Mouse (Mus musculus) macrophage (primary cell): ENCODE data around the gene Itgae. TPM values are rescaled to one million over a fixed set of nuclear protein-coding genes. Genes with fewer than 3 reads are reported as not detected.
"Not testable (repeated sequence)": the region's sequence is repeated elsewhere in the genome, so short reads cannot be mapped to it uniquely, and the experiment has no call there.

ENCODE experiments used
- H3K27ac ChIP-seq: fragments of 350-480 bp; formaldehyde crosslinking; 2 replicates; pipeline ENCODE4 v1.9.0; 2021
- H3K36me3 ChIP-seq: fragments of 350-480 bp; formaldehyde crosslinking; 2 replicates; pipeline ENCODE4 v1.9.0; 2021; ENCODE audit errors: inconsistent target
- H3K4me3 ChIP-seq: fragments of 350-480 bp; formaldehyde crosslinking; 2 replicates; pipeline ENCODE4 v1.9.0; 2021; ENCODE audit errors: inconsistent target
- H3K79me2 ChIP-seq: fragments of 350-480 bp; formaldehyde crosslinking; 2 replicates; pipeline ENCODE4 v1.9.0; 2021; ENCODE audit errors: inconsistent target
- WGBS: methylation state at CpG from one replicate; pipeline ENCODE4 v1.1.7; 2026; ENCODE audit warnings: inconsistent platforms; ENCODE audit not compliant: missing documents; 5-methylcytosine and 5-hydroxymethylcytosine counted together
- polyA plus RNA-seq: library from polyadenylated mRNA; stranded (reverse); fragments of 250-400 nt; gene quantifications from 3 replicates; pipeline ENCODE4 v1.2.4, GENCODE M21; 2018; ENCODE audit warnings: inconsistent platforms

Gene Itgae
- polyA plus RNA-seq, 1 experiment from 2014 or later: 0.04 TPM

DNA sequence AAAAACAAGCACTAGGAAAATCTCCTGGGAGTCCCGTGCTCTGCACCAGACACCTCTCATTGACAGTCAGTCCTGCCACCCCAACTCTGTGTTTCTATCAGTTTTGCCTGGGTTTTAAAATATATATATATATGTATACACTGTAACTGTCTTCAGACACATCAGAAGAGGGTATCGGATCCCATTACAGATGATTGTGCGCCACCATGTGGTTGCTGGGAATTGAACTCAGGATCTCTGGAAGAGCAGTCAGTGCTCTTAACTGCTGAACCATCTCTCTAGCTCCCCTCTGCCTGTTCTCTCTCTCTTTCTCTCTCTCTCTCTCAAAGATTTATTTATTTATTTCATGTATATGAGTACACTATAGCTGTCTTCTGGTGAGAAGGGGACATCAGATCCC lies 17.0 kb downstream of the Itgae start:
- not testable (repeated sequence) for H3K4me3 ChIP-seq, H3K27ac ChIP-seq, H3K79me2 ChIP-seq, H3K36me3 ChIP-seq
- 57% methylated on average over 3 of the region's 3 CpGs for WGBS

DNA sequence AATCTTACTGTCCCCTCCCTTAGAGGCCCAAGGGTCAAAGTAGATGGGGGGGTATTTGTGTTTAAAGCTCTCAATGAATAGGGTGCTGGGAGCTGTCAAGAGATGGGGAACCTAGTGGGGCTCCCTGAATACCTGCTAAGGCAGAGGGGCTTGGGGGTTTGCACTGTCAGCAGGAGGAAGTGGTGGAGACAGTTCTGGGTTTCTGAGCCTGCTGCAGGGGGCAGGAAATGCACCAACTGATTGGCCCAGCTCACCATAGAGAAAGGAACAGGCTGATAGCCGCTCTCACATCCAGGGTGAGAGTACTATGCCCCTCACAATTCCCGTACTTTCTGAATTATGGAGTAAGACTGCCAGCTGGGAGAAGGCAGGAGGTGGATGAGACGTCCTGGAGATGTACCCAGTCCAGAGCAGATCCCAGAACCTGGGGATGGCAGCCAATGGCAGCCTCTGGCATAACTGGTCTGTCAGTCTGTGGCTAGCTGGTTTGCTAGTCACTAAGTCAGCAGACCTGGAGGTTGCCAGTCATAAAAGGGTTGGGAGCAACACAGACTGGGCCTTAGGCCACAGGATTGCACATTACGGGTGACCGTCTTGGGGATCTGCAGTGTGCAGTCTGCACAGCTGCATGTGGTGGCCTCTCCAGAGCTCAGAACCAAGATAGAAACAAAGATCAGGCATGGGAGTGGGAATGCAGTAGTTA lies 18.0 kb downstream of the Itgae start:
- Histone ChIP-seq H3K36me3 (no peaks in the 10 kb centered on the region), H3K27ac (no peak overlapping the region)
- 57% methylated on average over 5 of the region's 5 CpGs for WGBS

DNA sequence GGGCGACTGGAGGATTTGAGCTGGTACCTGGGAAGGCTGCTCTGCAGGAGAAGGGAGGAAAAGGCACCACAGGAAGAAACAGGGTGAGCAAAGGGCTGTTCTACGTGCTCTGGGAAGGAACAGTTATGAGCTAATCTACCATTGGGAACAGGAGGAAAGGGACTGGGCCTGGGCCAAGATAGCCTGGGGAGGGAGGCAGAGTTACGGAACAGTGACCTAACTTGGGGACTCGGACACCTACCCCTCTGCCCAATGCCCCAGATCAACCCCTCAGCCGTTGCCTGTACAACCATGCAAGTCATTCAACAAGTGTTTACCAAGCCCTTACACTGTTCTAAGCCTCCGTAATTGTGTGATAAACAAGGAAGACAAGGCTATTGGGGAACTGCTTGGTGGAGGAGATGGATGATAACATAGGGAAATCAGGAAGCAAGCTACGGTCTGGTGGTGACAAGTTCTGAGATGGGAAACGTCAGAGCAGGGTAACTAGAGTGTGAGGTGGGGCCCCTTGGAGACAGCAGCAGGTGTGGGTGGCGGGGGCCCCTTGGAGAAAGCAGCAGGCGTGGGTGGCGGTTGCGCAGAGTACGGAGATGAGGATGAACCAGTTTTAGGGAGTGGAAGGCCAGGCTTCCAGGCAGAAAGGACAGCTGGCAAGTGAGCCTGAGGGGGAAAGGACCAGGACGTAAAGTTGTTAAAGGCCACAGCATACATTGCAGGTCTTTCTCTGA lies 18.7 kb downstream of the Itgae start:
- no peak overlapping the region for H3K27ac ChIP-seq
- H3K36me3 ChIP-seq: no peaks in the 10 kb centered on the region
- H3K79me2 ChIP-seq: no peaks in the 10 kb centered on the region
- 80% methylated on average over 14 of the region's 14 CpGs for WGBS
- H3K4me3 ChIP-seq: no peak overlapping the region

More for the DNA sequence above, 18.0 kb downstream of the Itgae start:
- Histone ChIP-seq H3K79me2 (no peaks in the 10 kb centered on the region), H3K4me3 (no peak overlapping the region)

DNA sequence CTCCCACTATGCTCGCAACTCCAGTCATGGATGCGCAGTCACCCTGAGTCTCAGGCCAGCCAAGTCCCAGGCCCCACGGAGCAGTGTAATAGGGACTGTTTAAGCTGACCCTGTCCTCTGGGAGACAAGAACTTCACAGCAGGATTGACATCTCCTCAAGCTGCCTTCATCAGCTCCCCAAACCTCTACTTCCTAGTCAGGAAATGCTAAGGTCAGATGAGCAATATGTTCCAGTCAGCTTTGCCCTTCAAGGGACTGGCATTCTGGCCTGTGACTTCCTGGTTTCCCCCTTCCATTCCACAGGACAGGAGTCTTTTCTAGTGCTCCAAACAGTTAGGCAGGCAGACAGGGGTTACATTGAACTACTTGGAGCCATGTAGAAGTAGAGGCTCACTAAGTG lies 19.6 kb downstream of the Itgae start:
- Histone ChIP-seq H3K79me2 (no peaks in the 10 kb centered on the region), H3K4me3 (no peak overlapping the region), H3K36me3 (no peaks in the 10 kb centered on the region), H3K27ac (no peak overlapping the region)
- WGBS: 92% methylated on average over 3 of the region's 3 CpGs

DNA sequence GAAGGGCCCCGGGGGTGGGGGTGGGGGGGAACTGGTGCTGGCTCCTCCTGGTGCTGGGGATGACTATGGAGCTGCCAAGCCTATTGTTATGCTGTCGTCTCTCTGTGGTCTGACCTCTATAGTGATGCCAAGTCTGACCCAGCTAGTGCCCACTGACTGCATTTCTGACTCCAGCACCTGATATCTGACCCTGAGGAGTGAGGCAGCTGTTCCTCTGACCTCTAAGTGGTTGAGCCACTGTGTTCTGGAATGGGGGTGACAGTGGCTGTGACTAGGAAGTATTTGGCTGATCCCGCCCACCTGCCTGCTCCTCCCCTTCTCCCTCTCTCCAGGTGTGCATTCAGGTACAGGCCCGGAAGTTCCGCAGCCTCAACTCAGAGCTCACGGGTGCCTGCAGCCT lies 21.0 kb downstream of the Itgae start:
- H3K27ac ChIP-seq: no peak overlapping the region
- H3K4me3 ChIP-seq: no peak overlapping the region
- H3K36me3 ChIP-seq: no peaks in the 10 kb centered on the region
- 88% methylated on average over 6 of the region's 6 CpGs for WGBS
- H3K79me2 ChIP-seq: no peaks in the 10 kb centered on the region

DNA sequence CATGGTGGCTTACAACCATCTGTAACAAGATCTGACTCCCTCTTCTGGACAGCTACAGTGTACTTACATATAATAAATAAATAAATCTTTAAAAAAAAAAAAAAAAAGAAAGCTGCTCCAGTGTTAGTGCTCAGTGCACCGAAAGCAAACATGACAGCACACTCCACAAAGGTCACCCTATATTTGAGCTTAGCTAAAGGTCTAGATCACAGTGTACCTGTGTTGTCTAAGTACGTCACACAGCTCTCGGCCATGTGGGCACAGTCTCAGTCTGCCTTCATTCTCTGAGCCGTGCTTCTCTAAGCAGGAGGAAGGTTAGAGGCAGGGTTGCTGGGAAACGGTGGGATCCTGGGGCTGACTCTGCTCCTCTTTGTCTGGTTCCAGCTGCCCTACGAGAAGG lies 36.1 kb downstream of the Itgae start:
- Histone ChIP-seq H3K36me3 (no peaks in the 10 kb centered on the region), H3K79me2 (peaks cover 21% of the 10 kb centered on the region; the same call in 1 of the 2 replicates), H3K27ac (no peak overlapping the region), H3K4me3 (no peak overlapping the region)
- 88% methylated on average over 6 of the region's 6 CpGs for whole genome bisulfite sequencing

DNA sequence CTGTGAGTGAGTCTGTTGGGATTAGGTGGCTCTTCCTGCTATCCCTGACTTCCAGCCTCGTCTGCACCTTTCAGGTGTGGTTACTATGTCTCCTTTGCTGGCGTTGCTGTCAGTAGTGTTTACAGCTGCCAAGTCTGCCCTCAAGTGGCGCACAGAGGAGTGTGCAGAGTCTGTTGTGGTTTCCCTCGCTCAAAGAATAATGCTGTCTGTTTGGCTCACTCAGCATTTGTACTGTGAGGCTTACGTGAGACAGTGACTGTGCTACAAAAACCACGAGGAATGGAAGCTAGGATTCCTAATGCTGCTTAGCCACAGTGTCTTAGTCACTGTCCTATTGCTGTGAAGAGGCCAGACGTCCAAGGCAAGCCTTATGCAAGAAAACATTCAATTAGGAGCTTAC lies 40.6 kb downstream of the Itgae start:
- Histone ChIP-seq H3K4me3 (no peak overlapping the region), H3K79me2 (peaks cover 64% of the 10 kb centered on the region), H3K36me3 (no peaks in the 10 kb centered on the region), H3K27ac (0 out of 2 replicates have a peak overlapping the region, but pooled peaks have one; percentile 14)
- 27% methylated on average over 7 of the region's 7 CpGs for WGBS

DNA sequence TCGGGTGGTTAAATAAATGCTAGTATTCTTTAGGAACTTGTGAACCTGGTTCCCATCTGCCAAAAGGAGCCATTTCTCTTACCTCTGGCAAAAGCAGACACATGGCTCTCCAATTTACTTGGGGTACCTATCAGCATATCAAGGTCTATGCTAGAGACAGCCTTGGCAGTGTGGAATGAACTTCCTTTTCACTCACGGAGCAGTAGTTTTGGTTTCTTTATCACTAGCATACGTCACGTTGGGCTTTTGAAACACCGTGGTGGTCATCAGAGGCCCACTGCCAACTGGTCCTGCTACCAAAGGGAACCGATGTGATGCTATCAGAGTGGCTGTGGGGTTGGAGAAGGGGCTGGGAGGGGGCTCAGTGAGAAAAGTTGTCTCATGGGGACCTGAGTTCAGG lies 42.6 kb downstream of the Itgae start:
- Histone ChIP-seq H3K4me3 (no peak overlapping the region), H3K27ac (no peak overlapping the region), H3K79me2 (peaks cover 73% of the 10 kb centered on the region), H3K36me3 (no peaks in the 10 kb centered on the region)
- WGBS: 28% methylated on average over 6 of the region's 6 CpGs

DNA sequence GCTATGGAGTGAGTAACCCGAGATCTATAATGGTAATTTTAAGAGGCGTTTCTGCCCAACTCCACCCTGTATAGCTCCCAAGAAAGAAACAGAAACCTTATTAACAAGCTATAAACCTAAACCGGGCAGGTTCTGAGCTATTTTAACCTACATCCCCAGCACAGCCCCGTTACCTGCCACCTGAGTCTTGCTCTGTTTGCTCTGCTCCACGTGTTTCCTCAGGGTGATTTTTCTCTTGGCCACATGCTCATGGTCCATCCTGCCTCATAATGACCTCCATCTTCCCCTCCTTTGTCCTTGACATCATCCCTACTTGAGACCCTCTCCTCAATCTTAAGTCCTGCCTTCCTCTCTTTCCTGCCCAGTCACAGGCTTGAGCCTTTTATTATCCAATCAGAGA lies 43.8 kb downstream of the Itgae start:
- Histone ChIP-seq H3K36me3 (no peaks in the 10 kb centered on the region), H3K79me2 (peaks cover 73% of the 10 kb centered on the region), H3K27ac (no peak overlapping the region), H3K4me3 (no peak overlapping the region)
- 87% methylated on average over 5 of the region's 5 CpGs for WGBS

DNA sequence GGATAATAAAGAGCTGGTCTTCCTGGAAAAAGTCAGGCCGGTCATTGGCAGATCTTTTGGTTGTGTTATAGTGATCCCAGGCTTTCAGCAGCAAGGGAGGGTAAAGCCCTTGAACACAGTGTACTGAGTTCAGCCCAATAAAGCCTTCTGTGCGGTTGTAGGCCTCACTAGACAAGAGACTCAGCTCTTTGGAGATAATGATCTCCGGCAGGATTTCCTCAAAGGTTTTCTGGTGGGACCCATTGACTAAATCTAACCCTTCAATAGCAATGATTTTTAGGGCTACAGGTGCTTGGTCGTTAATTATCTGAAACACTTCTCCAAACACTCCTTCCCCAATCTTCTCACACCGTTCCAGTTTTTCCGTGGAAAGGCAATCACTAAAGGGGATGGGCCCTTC lies 46.2 kb downstream of the Itgae start:
- Histone ChIP-seq H3K4me3 (peak overlapping the region; percentile 70), H3K36me3 (no peaks in the 10 kb centered on the region), H3K27ac (peak overlapping the region; percentile 58), H3K79me2 (peaks cover 60% of the 10 kb centered on the region)
- 26% methylated on average over 6 of the region's 6 CpGs for WGBS

DNA sequence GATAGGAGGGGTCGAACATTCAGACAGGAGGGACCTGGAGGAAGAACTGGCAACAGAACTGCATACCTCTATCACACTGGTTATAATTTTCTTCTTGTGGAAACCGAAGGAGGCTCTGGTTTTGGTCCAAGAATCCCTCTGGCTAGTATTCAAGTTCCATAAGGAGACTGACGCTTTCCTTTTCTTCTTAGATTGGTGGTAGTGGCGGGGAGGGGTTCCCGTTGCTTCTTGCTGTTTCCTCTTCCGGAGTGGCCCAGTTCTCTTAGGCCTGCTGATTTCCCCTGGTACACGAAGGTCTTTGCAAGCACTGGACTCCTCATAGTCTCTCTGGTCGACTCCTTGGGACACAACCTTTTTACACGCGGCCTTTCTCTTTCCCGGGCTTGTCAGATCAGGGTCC lies 46.7 kb downstream of the Itgae start:
- H3K79me2 ChIP-seq: peaks cover 56% of the 10 kb centered on the region
- peak overlapping the region; percentile 70 for H3K4me3 ChIP-seq
- H3K36me3 ChIP-seq: no peaks in the 10 kb centered on the region
- 3% methylated on average over 11 of the region's 11 CpGs for WGBS
- H3K27ac ChIP-seq: peak overlapping the region; percentile 58

DNA sequence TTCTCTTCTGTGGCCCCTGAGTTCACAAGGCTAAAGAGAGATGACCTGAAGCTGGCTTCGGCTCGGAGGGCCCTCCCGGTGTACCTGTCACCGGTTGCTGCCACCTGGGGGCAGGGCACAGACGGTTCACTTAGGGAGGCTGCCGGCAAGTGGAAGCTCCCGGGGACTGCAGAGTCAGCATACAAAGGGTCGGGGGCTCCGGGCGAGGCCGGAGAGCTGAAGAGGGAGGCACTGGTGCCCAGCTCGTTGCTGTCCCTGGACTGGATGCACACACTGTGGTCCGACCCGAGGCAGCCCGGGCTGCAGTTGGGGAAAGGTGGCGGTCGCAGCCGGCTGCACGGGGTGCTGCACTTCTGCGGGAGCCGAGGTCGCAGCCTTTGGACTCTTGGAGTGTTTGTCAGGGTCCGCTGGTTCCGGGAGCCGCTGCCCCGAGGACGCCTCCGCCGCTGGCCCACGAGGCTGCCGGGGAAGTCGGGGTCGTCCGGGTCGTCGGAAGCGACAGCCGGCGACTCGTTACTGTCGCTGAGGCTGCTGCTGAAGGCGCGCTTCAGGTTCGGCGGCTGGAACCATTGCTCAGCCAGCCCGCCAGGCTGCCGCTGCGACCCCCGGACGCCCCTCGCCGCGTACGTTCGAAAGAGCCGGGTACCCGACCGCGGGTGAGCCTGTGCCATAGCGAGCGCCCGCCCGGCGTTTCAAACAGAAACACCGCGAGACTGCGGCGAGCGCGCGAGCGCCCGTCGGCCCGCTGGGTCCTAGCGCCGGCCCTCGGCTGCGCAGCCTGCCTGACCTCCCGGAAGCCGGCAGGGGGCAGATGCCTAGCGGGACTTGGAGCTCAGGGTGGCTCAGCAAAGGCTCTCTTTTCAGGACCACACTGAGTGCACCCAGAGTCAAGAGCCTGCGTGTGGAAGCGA lies 47.5 kb downstream of the Itgae start, which contains the start of gene Haspin:
Gene Haspin, minus strand, starts transcription at position 704 of the 911 bp plus-strand sequence.
- Histone ChIP-seq H3K36me3 (no peaks in the 10 kb centered on the region), H3K27ac (peak within 1 kb of the TSS; percentile 58), H3K79me2 (peaks cover 49% of the 10 kb centered on the region), H3K4me3 (peak within 1 kb of the TSS; percentile 70)
- under 1% methylated on average over 66 of the region's 84 CpGs for WGBS

DNA sequence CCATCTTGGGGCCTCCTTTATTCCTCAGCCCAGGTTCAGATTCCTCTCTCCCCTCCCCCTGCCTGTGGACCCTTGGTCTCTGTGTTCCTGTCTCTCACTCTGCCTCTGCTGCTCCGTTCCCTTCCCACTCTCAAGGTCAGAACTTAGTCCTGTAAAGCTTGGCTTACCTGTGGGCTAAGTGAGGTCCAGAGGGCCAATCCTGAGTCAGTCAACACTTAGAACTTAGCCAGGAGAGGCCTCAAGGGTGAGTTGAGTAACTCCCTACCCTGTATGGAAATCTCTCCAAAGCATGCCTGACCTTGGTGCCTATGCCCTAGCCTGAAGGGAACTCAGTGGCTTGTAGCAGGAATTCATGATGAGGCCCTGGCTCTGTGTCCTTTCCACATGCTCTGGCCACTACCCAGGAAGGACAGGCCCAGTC lies 53.9 kb downstream of the Itgae start:
- H3K36me3 ChIP-seq: no peaks in the 10 kb centered on the region
- WGBS: 100% methylated on average over 1 of the region's 1 CpGs
- H3K4me3 ChIP-seq: no peak overlapping the region
- H3K27ac ChIP-seq: no peak overlapping the region
- H3K79me2 ChIP-seq: no peaks in the 10 kb centered on the region

DNA sequence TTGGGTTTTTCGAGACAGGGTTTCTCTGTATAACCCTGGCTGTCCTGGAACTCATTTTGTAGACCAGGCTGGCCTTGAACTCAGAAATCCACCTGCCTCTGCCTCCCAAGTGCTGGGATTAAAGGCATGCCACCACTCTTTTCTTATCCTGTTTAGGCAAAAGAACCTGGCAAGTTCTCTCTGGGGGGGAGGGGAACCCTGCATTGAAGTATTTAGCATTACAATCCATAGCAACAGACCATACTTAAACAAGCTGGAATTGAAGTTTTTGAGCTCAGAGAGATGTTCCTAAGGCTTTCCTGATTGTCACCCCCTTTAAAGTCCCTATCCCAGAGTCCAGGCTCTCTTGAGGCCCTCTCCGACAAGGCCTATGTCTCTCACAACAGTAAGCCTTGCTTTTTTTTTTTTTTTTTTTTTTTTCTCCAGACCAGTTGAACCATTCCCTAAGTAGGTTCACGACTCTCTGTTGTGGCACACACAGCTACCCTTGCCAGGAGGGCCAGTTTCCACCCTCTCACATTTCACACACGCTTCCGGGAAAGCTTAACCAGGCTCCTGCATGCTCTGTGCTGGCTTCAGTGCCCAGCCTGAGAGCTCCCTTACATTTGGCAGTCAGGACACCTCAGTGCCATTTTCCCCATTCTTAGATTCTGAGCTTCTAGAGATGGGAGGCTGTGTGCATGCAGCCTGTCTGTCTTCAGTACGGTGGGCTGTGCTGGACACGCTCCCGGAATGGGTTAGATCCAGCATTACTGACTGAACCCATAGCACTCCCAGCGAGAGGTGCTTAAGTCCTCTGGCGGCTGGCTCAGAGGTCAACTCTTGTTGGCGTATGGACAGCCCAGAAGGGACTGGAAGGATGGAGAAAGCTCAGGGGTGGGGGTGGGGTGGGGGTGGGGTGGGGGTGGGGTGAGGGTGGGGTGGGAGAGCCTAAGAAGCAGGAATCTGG lies 55.9 kb downstream of the Itgae start:
- no peaks in the 10 kb centered on the region for H3K79me2 ChIP-seq
- no peaks in the 10 kb centered on the region for H3K36me3 ChIP-seq
- H3K4me3 ChIP-seq: no peak overlapping the region
- H3K27ac ChIP-seq: no peak overlapping the region
- WGBS: 92% methylated on average over 11 of the region's 11 CpGs
